Mouse (Mus musculus): Measurements from ENCODE around the gene Pde8b. TPM values are rescaled to one million over a fixed set of nuclear protein-coding genes. Genes with fewer than 3 reads are reported as not detected.

Pde8b gene
- polyA plus RNA-seq (2015; fragmentation: Nextera tagmentation; extraction: Ambion mirVana) = 12.1 and 13.8 TPM in 2 replicates

DNA sequence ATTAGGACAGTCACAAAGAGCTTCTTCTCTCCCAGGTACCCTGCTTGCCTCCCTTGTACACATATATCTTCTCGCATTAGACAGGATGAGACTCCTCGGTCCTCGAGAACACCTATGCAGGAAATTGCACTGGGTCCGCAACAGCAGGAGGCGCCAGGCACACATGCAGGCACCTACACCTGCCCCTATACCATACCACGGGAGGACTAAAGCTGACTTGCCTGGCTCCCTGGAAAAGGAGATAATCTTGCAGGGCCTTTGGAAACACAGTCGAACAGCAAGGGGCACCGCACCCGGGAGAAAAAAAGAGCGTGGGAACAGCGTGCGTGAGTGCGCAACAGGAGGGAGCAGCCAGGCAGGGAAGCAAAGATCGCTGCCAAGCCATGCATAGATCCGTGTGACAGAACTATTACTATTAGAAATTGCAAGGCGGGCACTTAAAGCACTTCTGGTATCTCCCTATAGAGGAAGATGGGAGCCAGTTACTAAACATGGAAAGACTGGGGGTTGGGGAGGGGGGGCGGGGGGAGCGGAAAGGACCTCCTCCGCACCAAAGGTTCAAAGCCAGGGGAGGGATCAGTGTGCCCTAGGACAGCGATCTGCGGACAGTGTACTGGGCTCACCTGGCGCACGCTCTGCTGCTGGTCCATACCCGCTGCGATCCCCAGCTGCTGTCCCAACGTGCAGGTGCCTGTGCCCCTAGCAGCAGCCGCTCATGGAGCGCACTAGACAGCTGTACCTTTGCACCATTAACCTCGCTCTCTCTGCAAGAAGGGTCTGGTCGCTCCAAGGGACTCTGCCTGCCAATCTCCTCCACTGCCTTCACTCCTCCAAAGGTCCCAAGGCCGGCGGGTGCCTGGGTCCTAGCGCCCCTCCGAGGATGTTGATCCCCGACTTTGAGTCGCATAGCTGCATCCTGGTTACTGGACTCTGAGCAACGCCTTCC, at the start of gene Pde8b:
Pde8b (minus strand) TSS at position 826 of the 946 bp plus-strand sequence.
- Histone ChIP-seq H3K27me3 (ENCODE audit: insufficient read depth, low read length) (no peaks in the 10 kb centered on the region), H3K9ac (ENCODE audit: low read depth, low read length) (peak within 1 kb of the TSS; percentile 43; the same call in 1 of the 2 replicates), H3K9me3 (replicated peaks; ENCODE audit: low read length) (no peaks in the 10 kb centered on the region), H3K36me3 (ENCODE audit: insufficient read depth, low read length) (no peaks in the 10 kb centered on the region), H3K4me1 (replicated peaks; ENCODE audit: insufficient read depth, low read length) (0 out of 2 replicates have a peak, but pooled peaks cover 3% of the 10 kb centered on the region), H3K27ac (no peak within 1 kb of the TSS), H3K4me2 (ENCODE audit: low read length) (peak within 1 kb of the TSS; percentile 57), H3K4me3 (replicated peaks; ENCODE audit: low read depth, low read length) (peak within 1 kb of the TSS; percentile 31)
- ATAC-seq (replicated peaks; ENCODE audit: low FRiP score, low read depth) (peak; percentile 81), DNase-seq (ENCODE audit: low spot score) (peak; percentile 52)
- 3% methylated on average over 37 of the region's 37 CpGs for WGBS
- peak; percentile 68 for TF ChIP-seq CTCF (IDR thresholded peaks at IDR 0.05; ENCODE audit: low read depth)

- 83% methylated on average over 4 of the region's 4 CpGs for WGBS
- Histone ChIP-seq H3K36me3 (ENCODE audit: insufficient read depth, low read length) (no peaks in the 10 kb centered on the region), H3K9me3 (replicated peaks; ENCODE audit: low read length) (no peaks in the 10 kb centered on the region), H3K27ac (no peak overlapping the region), H3K4me3 (replicated peaks; ENCODE audit: low read depth, low read length) (no peak overlapping the region), H3K4me1 (replicated peaks; ENCODE audit: insufficient read depth, low read length) (no peaks in the 10 kb centered on the region), H3K4me2 (ENCODE audit: low read length) (no peak overlapping the region), H3K9ac (ENCODE audit: low read depth, low read length) (no peak overlapping the region), H3K27me3 (ENCODE audit: insufficient read depth, low read length) (no peaks in the 10 kb centered on the region)
- no peak for TF ChIP-seq CTCF (IDR thresholded peaks at IDR 0.05; ENCODE audit: low read depth)
- DNase-seq (ENCODE audit: low spot score) (no peak), ATAC-seq (replicated peaks; ENCODE audit: low FRiP score, low read depth) (no peak)
Observed at GRCm38 (mm10) chr13:95291983-95292382, 41.8 kb upstream of the Pde8b start.

- no peak overlapping the region for H3K4me2 ChIP-seq (ENCODE audit: low read length)
- H3K36me3 ChIP-seq (ENCODE audit: insufficient read depth, low read length) = no peaks in the 10 kb centered on the region
- H3K27me3 ChIP-seq (ENCODE audit: insufficient read depth, low read length) = no peaks in the 10 kb centered on the region
- H3K4me3 ChIP-seq (replicated peaks; ENCODE audit: low read depth, low read length) = no peak overlapping the region
- TF ChIP-seq CTCF (IDR thresholded peaks at IDR 0.05; ENCODE audit: low read depth) = no peak
- ATAC-seq (replicated peaks; ENCODE audit: low FRiP score, low read depth) (no peak), DNase-seq (ENCODE audit: low spot score) (no peak)
- no peaks in the 10 kb centered on the region for H3K4me1 ChIP-seq (replicated peaks; ENCODE audit: insufficient read depth, low read length)
- H3K9ac ChIP-seq (ENCODE audit: low read depth, low read length) = no peak overlapping the region
- WGBS = 69% methylated on average over 7 of the region's 7 CpGs
- no peak overlapping the region for H3K27ac ChIP-seq
- no peaks in the 10 kb centered on the region for H3K9me3 ChIP-seq (replicated peaks; ENCODE audit: low read length)
Observed at GRCm38 (mm10) chr13:95288027-95288426, 37.9 kb upstream of the Pde8b start.

DNA sequence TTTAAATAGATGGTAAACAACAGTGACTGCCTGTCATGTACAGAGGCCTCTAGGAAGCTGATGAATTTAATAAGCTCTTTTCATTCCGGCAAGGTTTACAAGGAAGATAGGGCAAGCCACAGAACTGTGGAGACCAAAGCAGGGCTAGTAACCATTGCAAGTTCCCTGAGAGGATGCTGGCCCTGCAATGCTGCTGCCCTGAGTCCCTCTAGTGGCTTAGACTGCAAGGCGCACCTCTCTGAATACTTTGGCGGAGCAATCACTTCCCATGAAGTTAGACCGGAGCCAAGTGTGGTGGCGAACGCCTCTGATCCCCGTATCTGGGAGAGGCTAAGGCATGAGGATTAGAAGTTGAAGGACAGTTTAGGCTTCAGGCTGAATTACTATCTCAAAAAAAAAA, 36.9 kb upstream of the Pde8b start:
- H3K4me3 ChIP-seq (replicated peaks; ENCODE audit: low read depth, low read length) = no peak overlapping the region
- no peaks in the 10 kb centered on the region for H3K9me3 ChIP-seq (replicated peaks; ENCODE audit: low read length)
- H3K4me2 ChIP-seq (ENCODE audit: low read length) = no peak overlapping the region
- peak; percentile 57 for ATAC-seq (replicated peaks; ENCODE audit: low FRiP score, low read depth)
- no peak overlapping the region for H3K27ac ChIP-seq
- no peaks in the 10 kb centered on the region for H3K27me3 ChIP-seq (ENCODE audit: insufficient read depth, low read length)
- peak; percentile 92 for TF ChIP-seq CTCF (IDR thresholded peaks at IDR 0.05; ENCODE audit: low read depth)
- no peaks in the 10 kb centered on the region for H3K4me1 ChIP-seq (replicated peaks; ENCODE audit: insufficient read depth, low read length)
- no peaks in the 10 kb centered on the region for H3K36me3 ChIP-seq (ENCODE audit: insufficient read depth, low read length)
- no peak overlapping the region for H3K9ac ChIP-seq (ENCODE audit: low read depth, low read length)
- WGBS = 4% methylated on average over 7 of the region's 7 CpGs
- peak; percentile 95 for DNase-seq (ENCODE audit: low spot score)

- Histone ChIP-seq H3K4me3 (replicated peaks; ENCODE audit: low read depth, low read length) (no peak overlapping the region), H3K27ac (no peak overlapping the region), H3K27me3 (ENCODE audit: insufficient read depth, low read length) (no peaks in the 10 kb centered on the region), H3K9me3 (replicated peaks; ENCODE audit: low read length) (no peaks in the 10 kb centered on the region), H3K4me1 (replicated peaks; ENCODE audit: insufficient read depth, low read length) (no peaks in the 10 kb centered on the region), H3K9ac (ENCODE audit: low read depth, low read length) (no peak overlapping the region), H3K4me2 (ENCODE audit: low read length) (no peak overlapping the region), H3K36me3 (ENCODE audit: insufficient read depth, low read length) (no peaks in the 10 kb centered on the region)
- DNase-seq (ENCODE audit: low spot score) (no peak), ATAC-seq (replicated peaks; ENCODE audit: low FRiP score, low read depth) (peak; percentile 65; the same call in 1 of the 2 replicates)
- WGBS = 22% methylated on average over 7 of the region's 7 CpGs
- no peak for TF ChIP-seq CTCF (IDR thresholded peaks at IDR 0.05; ENCODE audit: low read depth)
Observed at GRCm38 (mm10) chr13:95281740-95282673, 31.9 kb upstream of the Pde8b start.
